Mouse (Mus musculus) lung, postnatal 0 days (tissue): Measurements from ENCODE around the gene Lmod1.

Experiments
- CTCF ChIP-seq: IDR thresholded peaks from 2 replicates; pipeline ENCODE4 v1.5.1; 2016; ENCODE audit warnings: antibody characterized with exemption, mild to moderate bottlenecking
- EP300 ChIP-seq: IDR thresholded peaks from 2 replicates; pipeline ENCODE4 v1.6.1; 2016; ENCODE audit warnings: antibody characterized with exemption, mild to moderate bottlenecking, control low read depth

GRCm38 (mm10) chr1:135280646-135281045, 44.0 kb upstream of the Lmod1 start:
- no peak for TF ChIP-seq EP300
- no peak for TF ChIP-seq CTCF
